Mouse (Mus musculus) adrenal gland, postnatal 36 days (tissue): Measurements from ENCODE around the gene Paqr7. TPM values are rescaled to one million over a fixed set of nuclear protein-coding genes. Genes with fewer than 3 reads are reported as not detected.

Experiments
- DNase-seq, 2 experiments: peaks; one replicate each; pipeline ENCODE4 v3.0.0; 2021; ENCODE audit warnings: mixed read lengths in 1 of 2
- microRNA-seq: library from miRNA; unstranded; fragments of <30 nt; microRNA quantifications from one replicate; pipeline ENCODE4 v1.2.0, GENCODE M21; 2021
- total RNA-seq, 2 experiments: library from RNA; stranded (reverse); gene quantifications; 2 replicates each; pipeline ENCODE4 v1.2.3; 2021

The Paqr7 gene
- total RNA-seq, 2 experiments from 2014 or later, result 38.7 to 56.9 TPM

DNA sequence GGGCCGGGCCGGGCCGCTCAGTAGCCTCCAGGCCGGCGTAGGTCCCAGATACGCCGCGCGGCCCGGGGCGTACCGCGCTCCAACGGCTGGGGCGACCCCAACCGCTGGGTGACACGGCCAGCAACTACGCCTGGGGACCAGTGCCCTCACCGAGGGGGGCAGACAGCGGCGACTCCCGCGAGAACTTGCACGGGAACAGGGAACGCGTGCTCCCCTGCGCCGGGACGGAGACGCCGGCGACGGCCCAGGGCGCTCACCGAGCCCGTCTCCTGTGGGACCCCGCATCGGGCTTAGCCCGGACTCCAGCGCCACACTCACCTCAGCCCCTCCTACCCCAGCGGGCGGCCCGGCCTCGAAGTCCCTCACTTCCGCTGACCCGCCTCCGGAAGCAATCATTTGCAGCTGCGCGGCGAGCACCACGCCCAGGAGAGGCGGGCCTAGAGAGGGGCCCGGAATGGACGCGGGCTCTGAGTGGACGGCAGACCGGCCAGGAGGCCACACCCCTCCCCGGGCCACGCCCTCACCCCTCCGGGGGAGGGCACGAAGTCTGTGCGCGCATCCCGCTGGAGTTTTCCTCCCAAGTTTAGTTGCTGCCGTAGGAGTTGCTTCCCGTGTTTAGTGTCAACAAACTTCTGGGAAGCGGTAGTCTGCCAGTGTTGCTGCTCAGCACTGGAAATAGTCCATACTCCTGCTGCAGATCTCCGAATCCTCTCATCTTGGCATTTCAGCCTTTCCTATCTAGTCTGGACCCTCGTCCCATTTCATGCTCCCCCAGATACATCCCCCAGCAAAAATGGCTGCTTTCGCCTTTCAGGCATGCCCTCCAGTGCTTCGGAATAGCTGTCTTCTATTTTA, 38.7 kb downstream of the Paqr7 start, which contains the start of gene Mtfr1l:
Gene Mtfr1l (minus strand): TSS at position 456 of the 855 bp plus-strand sequence.
- DNase-seq, result peak; percentile 99 to 100

- DNase-seq, result peak; percentile 60 to 63
Measured at GRCm38 (mm10) chr4:134535787-134536151, 39.3 kb downstream of the Paqr7 start.

GRCm38 (mm10) chr4:134538997-134539580, 42.6 kb downstream of the Paqr7 start:
- no peak for DNase-seq

DNA sequence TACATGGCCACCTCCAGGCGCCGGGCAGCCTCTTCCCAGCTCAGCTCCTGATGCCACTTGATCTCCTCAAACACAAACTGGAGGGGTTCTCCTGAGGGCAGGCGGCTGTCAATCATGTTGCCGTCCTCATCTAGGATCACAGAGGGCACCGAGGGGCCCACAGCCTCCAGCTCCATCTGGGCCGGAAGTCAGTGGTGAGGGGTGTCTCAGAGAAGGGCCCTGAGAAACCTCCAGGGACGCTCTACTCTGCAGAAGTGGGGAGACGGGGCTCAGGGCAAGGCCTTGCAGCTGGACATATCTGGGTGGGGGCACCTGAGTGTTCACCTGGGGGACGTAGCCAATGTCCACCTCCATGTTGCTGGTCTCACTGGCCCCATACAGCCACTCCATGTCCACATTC, 46.2 kb downstream of the Paqr7 start:
- DNase-seq, result no peak

GRCm38 (mm10) chr4:134543261-134543660, 46.8 kb downstream of the Paqr7 start:
- peak; percentile 94 to 96 for DNase-seq

GRCm38 (mm10) chr4:134546814-134547705, 50.6 kb downstream of the Paqr7 start:
- peak; percentile 55 to 67 for DNase-seq

DNA sequence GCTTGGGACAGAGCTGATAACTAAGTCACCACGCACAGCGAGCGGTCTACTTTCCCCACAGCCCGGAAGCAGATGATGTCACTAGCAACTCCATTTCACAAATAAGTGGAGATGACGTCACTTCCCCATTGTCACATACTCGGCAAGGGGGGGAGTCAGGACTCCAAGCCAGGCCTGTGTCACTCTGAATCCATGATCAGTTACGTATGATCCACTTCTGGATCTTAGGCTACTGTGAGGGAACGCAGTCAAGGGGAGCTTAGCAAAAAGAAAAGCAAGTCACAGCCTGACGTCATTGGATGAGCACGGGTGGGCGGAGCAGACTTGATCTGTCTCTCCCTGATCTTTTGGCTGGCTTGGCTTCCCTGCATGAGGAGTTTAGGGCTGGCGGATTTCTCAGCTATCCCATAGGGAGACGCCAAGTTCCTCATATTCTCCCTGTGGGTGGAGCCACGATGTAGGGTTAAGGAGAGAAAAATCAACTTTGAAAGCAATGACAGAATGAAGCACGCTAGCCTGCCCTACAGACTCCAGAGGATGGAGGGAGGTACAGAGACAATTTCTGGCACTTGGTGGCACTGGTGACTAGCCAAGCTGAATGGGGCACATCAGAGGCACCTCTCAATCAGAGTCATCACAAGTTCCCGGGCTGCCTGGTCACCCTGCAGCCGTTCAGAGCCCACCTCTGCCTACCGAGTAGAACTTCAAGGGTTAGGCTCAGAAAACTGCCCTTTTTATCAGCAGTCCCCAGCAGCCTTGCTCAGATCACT, 51.9 kb downstream of the Paqr7 start:
- no peak for DNase-seq

DNA sequence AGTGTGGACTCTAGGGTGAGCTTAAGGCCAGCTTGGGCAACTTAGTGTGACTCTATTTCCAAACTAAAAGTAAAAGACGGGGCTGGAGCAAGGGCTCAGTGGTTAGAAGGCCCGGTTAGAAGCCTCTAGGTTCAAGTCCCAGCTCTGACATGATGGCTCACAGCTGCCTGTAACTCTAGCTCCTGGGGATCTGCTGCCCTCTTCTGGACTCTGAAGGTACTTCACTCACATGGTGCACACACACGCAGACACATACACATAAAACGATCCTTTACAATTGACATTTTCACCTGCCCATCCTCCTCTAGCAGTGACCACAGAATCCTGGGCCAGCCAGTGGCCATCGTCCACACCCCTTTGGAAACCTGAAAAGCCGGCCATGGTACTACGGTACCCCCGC, 53.4 kb downstream of the Paqr7 start:
- DNase-seq, result no peak

- DNase-seq, result peak; percentile 86 to 91
Measured at GRCm38 (mm10) chr4:134551494-134552316, 55.2 kb downstream of the Paqr7 start, which contains the start of gene Selenon. Gene Selenon, minus strand, starts transcription at chr4:134552166.

DNA sequence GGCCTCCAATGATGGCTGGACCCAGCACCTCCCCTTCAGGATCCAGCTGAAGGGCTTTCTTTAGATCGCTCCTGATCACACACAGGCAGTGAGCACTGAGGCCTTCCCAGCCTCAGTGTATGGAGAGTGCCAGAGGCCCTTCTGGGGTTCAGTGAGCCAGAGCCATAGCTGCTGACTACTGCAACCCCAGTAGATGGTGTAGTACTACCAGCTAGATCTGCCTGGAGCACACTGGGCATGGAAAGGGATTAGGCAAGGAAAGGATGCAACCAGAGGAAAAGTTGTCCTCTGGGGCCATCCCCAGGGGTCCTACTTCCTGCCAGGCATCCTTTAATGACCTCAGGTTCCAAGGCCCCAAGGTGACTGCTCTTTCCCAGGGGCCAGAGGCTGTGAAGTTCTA, 57.1 kb downstream of the Paqr7 start:
- no peak for DNase-seq

DNA sequence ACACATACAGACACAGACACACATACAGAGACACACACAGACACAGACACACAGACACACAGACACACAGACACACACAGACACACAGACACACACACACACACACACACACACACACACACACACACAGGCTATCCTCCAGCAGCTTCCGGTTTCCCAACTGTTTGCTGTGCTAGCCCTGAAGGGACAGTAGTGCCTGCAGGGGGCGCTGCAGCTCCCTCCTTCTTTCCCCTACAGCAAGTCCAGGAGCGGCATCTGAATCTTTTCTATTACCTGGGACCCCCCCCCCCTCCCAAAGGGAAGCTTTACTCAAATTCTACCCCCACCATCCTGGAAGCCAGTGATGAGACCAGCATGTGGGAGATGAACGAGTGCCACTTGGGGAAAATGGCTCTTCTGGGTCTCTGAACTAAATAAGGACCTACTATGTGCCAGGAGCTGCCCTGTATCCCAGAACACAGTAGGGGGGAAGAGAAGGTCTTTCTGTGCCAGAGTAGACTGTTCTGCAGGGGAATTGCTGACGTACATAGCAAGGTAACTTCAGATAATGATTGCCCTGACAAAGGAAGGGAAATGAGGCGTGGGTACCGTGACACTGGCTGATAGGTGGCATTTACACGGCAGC, 59.6 kb downstream of the Paqr7 start:
- DNase-seq, result peak; percentile 58 to 66

GRCm38 (mm10) chr4:134557626-134558249, 61.2 kb downstream of the Paqr7 start:
- DNase-seq, result peak; percentile 21 to 54

DNA sequence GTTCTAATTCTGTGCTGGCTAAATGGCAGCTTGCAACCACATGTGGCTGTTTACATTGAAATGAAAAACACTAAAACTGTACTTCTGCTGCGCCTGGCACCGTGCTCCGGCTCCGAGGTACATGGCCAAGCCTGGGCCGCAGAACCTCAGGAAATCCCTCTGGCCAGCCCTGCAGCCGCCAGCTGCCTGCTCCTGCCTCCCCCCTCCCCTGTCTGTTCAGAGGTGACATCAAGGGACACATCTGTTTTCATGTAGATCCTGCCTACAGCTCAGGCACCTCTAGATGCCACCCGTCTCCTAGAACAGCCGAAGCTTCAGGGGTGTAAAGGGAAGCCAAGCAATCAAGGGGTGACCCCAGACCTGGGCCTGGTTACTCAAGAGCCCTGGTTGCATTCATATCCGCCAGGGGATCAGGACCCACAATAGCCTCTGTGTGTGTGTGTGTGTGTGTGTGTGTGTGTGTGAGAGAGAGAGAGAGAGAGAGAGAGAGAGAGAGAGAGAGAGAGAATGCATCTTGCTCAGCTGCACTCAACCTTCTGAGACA, 62.1 kb downstream of the Paqr7 start:
- no peak for DNase-seq

DNA sequence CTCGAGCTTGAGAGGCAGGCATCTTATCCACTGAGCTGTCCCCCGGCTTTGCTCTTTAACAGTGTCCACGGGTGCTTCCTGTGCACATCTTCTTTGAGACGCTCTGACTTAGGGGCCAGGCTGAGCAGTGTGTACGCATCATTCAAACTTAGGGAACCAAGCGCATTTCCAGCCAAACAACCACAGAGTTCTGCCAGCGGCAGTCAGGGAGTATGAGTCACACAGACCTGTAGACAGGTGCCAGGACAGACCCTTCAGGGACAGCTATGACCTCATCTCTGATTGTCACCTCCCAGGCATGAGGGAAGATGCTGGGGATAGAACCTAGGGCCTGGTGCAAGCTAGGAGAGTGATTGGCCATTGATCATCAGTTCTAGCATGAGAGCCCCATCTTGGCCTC, 62.7 kb downstream of the Paqr7 start:
- DNase-seq, result no peak

Small RNA genes lying within 50 kb of the gene (microRNA-seq; reads per million reads assigned to microRNA genes)
- 3.5 reads per million, percentile 9 among the genes with 10 or more reads in this experiment for gene Gm23634

Other genes with a start within 250 kb of the Paqr7 start
- not detected for gene Gm30191, start 249.8 kb upstream of the Paqr7 start, total RNA-seq
- 10 to 100 TPM in 1 of 2 experiments, 1 to 10 TPM in 1; 6.0 to 11.6 TPM for gene Grrp1, start 242.6 kb upstream of the Paqr7 start, total RNA-seq
- gene Pdik1l, start 208.8 kb upstream of the Paqr7 start, total RNA-seq, result 10 to 100 TPM; 18.2 to 19.0 TPM
- not detected for gene Trim63, start 181.6 kb upstream of the Paqr7 start, total RNA-seq
- 10 to 100 TPM; 21.6 to 41.1 TPM for gene Slc30a2, start 153.5 kb upstream of the Paqr7 start, total RNA-seq
- gene Extl1, start 112.8 kb upstream of the Paqr7 start, total RNA-seq, result 1 to 10 TPM; 1.7 to 2.3 TPM
- 10 to 100 TPM; 14.7 to 16.0 TPM for gene Pafah2, start 100.4 kb upstream of the Paqr7 start, total RNA-seq
- 10 to 100 TPM; 46.2 to 53.5 TPM for gene Stmn1, start 28.4 kb upstream of the Paqr7 start, total RNA-seq
- gene Aunip, start 14.3 kb downstream of the Paqr7 start, total RNA-seq, result 1 to 10 TPM; 1.7 to 2.5 TPM
- 100 to 1,000 TPM; 128 to 136 TPM for gene Mtfr1l, start 38.7 kb downstream of the Paqr7 start, total RNA-seq
- 10 to 100 TPM; 28.8 to 36.9 TPM for gene Selenon, start 55.5 kb downstream of the Paqr7 start, total RNA-seq
- 10 to 100 TPM; 18.5 to 24.7 TPM for gene Man1c1, start 207.6 kb downstream of the Paqr7 start, total RNA-seq